Mouse (Mus musculus): ENCODE measurements around the gene Casp6. TPM values are rescaled to one million over a fixed set of nuclear protein-coding genes. Genes with fewer than 3 reads are reported as not detected.

The Casp6 gene
- 43.7 and 46.7 TPM in 2 replicates for polyA plus RNA-seq (2016; fragmentation: Nextera tagmentation; extraction: Ambion mirVana)

DNA sequence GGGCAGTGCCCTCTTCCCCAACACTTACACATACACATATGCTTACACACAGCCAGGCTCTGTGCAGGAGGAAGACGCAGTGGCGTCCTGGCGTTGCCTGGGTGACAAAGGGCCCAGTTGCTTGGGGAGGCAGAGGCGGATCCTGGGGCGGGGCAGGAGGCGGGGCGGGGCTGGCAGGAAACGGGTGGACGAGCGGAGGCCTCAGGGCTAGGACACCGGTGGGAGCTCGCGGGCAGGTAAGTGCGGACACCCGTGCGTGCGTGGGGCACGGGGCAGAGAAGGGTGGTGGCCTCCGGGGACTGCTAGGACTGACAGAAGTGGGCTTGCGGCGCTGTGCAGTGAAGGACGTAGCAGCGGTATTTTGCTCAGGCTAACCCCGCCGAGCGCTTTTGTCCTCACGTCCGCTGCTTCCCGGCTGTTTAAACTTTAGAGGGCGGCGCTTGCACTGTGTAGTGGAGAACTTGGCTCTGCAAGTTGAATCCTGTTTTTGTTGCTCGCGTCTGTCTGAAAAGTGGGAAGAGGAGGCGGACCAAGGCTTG, at the start of gene Casp6:
Gene Casp6 (plus strand): TSS at position 155 of the 539 bp plus-strand sequence.
- WGBS (ENCODE audit: insufficient replicate concordance) = 2% methylated on average over 34 of the region's 34 CpGs
- Histone ChIP-seq H3K27me3 (replicated peaks) (no peaks in the 10 kb centered on the region), H3K27ac (peak within 1 kb of the TSS; percentile 58)

DNA sequence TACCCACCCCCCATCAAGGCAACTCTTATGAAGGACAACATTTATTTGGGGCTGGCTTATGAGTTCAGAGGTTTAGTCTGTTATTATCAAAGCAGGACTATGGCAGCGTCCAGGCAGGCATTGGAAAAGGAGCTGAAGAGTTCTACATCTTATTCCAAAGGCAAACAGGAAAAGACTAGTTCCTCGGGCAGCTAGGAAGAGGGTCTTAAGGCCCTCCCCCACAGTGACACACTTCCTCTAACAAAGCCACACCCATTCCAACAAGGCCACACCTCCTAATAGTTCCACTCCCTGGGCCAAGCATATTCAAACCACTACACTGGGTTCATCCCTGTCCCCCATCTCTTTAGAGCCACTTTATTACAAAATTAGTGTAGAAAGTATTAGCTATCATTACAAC, 38.6 kb upstream of the Casp6 start:
- WGBS (ENCODE audit: insufficient replicate concordance) = 51% methylated on average over 2 of the region's 2 CpGs
- H3K27ac ChIP-seq = no peak overlapping the region
- ATAC-seq = no peak

More for the DNA sequence above, at the start of gene Casp6:
- H3K9me3 ChIP-seq (replicated peaks) = no peaks in the 10 kb centered on the region
- peak; percentile 93 for ATAC-seq
- peak within 1 kb of the TSS; percentile 82 for H3K4me2 ChIP-seq
- peak within 1 kb of the TSS; percentile 66 for H3K4me3 ChIP-seq
- peak within 1 kb of the TSS; percentile 66 for H3K9ac ChIP-seq
- peaks cover 77% of the 10 kb centered on the region for H3K4me1 ChIP-seq
- H3K36me3 ChIP-seq = peaks cover 26% of the 10 kb centered on the region

DNA sequence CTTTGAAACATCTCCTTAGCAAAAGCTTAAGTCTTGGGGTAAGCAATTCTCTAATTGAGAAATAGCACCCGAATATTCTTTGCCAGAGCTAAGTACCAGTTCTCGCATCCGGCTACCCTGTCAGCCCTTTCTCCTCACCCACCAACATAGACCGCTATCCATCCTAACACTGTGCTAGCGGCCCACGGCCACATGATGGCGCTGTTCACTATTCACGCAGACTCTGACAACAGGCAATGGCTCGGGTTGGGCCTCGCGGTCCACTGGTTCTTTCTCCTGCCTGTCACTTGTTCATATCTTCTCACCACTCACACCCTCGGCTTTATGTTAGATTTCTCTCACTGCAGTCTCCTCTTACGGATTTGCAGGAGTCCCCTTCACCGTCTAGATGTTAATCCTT, 37.5 kb upstream of the Casp6 start:
- Histone ChIP-seq H3K4me3 (no peak overlapping the region), H3K4me1 (no peaks in the 10 kb centered on the region), H3K27ac (no peak overlapping the region), H3K27me3 (replicated peaks) (no peaks in the 10 kb centered on the region), H3K4me2 (no peak overlapping the region), H3K9me3 (replicated peaks) (peaks cover 5% of the 10 kb centered on the region; the same call in 1 of the 2 replicates), H3K9ac (no peak overlapping the region), H3K36me3 (peaks cover 15% of the 10 kb centered on the region)
- ATAC-seq = 0 out of 2 replicates have a peak, but pooled peaks have one; percentile 52
- WGBS (ENCODE audit: insufficient replicate concordance) = 45% methylated on average over 14 of the region's 14 CpGs

More for the DNA sequence above, 38.6 kb upstream of the Casp6 start:
- peaks cover 25% of the 10 kb centered on the region for H3K36me3 ChIP-seq
- H3K4me3 ChIP-seq = no peak overlapping the region
- no peak overlapping the region for H3K9ac ChIP-seq
- H3K27me3 ChIP-seq (replicated peaks) = no peaks in the 10 kb centered on the region
- peaks cover 5% of the 10 kb centered on the region for H3K9me3 ChIP-seq (replicated peaks)
- H3K4me1 ChIP-seq = no peaks in the 10 kb centered on the region
- no peak overlapping the region for H3K4me2 ChIP-seq

DNA sequence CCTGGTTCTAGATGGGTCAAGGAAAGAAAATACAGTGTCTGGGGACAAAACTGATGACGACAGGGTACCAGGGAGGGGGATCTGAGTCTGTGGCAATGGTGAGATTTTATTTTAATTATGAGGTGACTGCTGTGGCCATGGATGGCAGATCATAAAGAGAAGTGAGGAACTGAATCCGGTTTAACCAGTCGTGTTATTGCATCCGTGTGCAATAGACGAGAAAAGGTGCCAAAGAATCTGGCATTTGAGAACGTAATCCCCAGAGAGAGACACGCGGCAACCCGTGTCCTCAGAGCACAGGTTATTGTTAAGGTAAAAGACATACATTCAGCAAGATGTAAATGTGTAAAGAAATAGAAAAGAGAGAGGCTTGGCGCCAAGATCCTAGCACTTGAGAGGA, 23.9 kb upstream of the Casp6 start:
- peaks cover 45% of the 10 kb centered on the region for H3K4me1 ChIP-seq
- no peak overlapping the region for H3K9ac ChIP-seq
- ATAC-seq = no peak
- H3K27me3 ChIP-seq (replicated peaks) = peaks cover 5% of the 10 kb centered on the region
- no peak overlapping the region for H3K4me2 ChIP-seq
- no peaks in the 10 kb centered on the region for H3K9me3 ChIP-seq (replicated peaks)
- 86% methylated on average over 10 of the region's 10 CpGs for WGBS (ENCODE audit: insufficient replicate concordance)
- H3K36me3 ChIP-seq = 0 out of 2 replicates have a peak, but pooled peaks cover 3% of the 10 kb centered on the region
- no peak overlapping the region for H3K4me3 ChIP-seq
- no peak overlapping the region for H3K27ac ChIP-seq

DNA sequence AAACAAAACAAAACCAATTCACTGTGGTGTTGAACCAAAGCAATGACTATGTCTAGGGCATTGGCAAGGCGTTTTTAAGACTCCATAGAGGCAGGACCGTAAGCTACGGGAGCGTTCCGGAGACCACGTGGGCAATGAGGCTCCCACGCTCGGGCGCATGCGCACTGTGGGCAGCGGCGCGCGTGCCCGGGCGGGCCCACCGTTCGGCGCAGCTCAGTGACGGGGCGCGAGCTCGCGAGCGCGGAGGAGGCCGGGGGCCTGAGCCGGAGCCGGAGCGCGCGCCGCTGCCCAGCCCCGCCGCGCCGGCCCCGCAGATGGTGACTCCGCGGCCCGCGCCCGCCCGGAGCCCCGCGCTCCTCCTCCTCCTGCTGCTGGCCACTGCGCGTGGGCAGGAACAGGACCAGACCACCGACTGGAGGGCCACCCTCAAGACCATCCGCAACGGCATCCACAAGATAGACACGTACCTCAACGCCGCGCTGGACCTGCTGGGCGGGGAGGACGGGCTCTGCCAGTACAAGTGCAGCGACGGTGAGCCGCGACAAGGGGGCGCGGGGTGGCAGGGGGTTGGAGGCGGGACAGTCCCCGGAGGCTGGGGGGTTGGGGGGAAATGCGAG, 22.7 kb upstream of the Casp6 start, which contains the start of gene Pla2g12a:
Gene Pla2g12a (plus strand): TSS at position 202 of the 617 bp plus-strand sequence.
- Histone ChIP-seq H3K9me3 (replicated peaks) (no peaks in the 10 kb centered on the region), H3K4me1 (peaks cover 57% of the 10 kb centered on the region), H3K36me3 (0 out of 2 replicates have a peak, but pooled peaks cover 3% of the 10 kb centered on the region), H3K4me3 (peak within 1 kb of the TSS; percentile 88), H3K4me2 (peak within 1 kb of the TSS; percentile 97), H3K9ac (peak within 1 kb of the TSS; percentile 89), H3K27me3 (replicated peaks) (peaks cover 5% of the 10 kb centered on the region), H3K27ac (peak within 1 kb of the TSS; percentile 84)
- ATAC-seq = peak; percentile 79
- under 1% methylated on average over 54 of the region's 66 CpGs for WGBS (ENCODE audit: insufficient replicate concordance)

DNA sequence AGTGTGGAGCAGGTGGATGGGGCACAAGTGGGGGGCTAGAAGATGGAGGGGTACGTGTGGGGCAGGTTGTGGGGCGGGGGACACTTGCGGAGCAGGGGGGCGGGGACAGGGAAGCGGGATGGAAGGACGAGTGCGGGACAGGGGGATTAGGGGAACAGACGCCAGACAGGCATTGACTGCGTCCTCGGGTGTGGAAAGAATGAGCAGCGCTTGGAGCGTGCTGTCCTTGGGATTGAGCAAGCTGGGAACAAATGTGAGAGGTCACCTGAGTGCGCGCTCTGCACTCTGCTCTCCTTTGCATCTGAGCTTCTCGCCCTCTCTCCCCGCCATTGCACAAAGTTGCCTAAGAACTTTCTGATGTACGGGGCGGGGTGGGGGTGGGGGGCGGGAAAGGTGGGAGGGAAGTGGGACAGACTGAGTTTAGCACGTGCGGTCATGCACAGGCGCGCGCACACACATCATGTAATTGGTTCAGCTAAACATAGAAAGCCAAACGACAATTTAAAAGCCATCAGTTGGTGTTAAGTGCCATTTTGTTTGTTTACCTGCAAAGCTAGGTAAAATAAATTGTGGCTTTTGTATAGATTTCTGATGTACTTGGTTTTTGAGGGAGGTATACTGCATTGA, 22.0 kb upstream of the Casp6 start:
- ATAC-seq = peak; percentile 36
- Histone ChIP-seq H3K9me3 (replicated peaks) (no peaks in the 10 kb centered on the region), H3K27me3 (replicated peaks) (peaks cover 5% of the 10 kb centered on the region), H3K27ac (peak overlapping the region; percentile 84), H3K4me3 (peak overlapping the region; percentile 88), H3K4me1 (peaks cover 64% of the 10 kb centered on the region), H3K9ac (peak overlapping the region; percentile 89), H3K36me3 (0 out of 2 replicates have a peak, but pooled peaks cover 3% of the 10 kb centered on the region), H3K4me2 (peak overlapping the region; percentile 97)
- 1% methylated on average over 20 of the region's 25 CpGs for WGBS (ENCODE audit: insufficient replicate concordance)

DNA sequence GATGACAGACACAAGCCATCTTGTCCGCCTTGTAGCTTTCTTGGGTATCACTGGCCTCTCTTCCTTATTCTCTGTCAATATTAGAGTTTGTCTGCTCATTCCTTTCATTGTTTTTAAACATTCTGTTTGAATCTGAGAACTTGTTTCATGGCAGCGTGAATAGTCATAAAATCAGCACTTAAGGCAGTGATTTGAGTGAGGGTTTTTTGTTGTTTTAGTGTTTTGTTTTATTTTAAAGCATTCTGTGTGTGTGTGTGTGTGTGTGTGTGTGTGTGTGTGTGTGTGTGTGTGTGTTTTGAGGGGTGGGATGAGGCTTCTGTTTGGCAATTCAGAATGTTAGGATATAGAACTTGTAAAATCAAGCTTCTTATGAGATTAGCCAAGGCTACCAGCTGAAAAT, 21.3 kb upstream of the Casp6 start:
- Histone ChIP-seq H3K9ac (peak overlapping the region; percentile 89), H3K27me3 (replicated peaks) (peaks cover 5% of the 10 kb centered on the region), H3K9me3 (replicated peaks) (no peaks in the 10 kb centered on the region), H3K27ac (peak overlapping the region; percentile 31), H3K4me3 (peak overlapping the region; percentile 88), H3K36me3 (no peaks in the 10 kb centered on the region), H3K4me1 (peaks cover 71% of the 10 kb centered on the region), H3K4me2 (peak overlapping the region; percentile 97)
- ATAC-seq = no peak
- 68% methylated on average over 2 of the region's 2 CpGs for WGBS (ENCODE audit: insufficient replicate concordance)

DNA sequence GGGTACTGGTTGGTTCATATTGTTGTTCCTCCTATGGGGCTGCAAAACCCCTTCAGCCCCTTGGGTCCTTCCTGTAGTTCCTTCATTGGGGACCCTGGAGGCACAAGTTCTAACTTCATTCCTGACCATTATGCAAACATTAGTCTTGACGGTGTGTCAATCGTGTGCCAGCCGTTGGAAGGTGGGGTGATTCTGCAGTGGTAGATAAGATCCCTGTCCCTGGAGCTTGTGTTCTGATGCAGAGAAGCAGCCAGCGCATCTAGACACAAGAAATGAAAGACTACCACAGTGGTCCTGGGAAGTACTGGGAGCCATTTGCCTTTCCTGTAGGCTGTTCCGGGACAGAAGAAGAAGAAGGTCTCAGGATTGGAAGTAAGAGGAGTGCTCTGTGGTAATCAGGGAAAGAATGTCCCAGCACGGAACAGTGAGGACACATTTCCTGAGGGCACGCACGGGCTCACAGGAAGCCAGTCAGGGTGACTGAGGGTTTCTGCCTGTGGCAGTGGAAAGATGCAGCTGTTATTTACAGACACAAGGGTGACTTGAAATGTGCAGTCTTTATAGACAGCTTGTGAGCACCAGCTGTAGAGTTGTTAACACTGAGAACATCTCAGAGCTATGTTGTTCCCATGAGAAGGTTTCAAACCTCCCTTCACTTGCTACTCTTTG, 20.2 kb upstream of the Casp6 start:
- H3K27me3 ChIP-seq (replicated peaks) = no peaks in the 10 kb centered on the region
- peak overlapping the region; percentile 68 for H3K9ac ChIP-seq
- H3K9me3 ChIP-seq (replicated peaks) = no peaks in the 10 kb centered on the region
- H3K4me1 ChIP-seq = peaks cover 82% of the 10 kb centered on the region
- H3K36me3 ChIP-seq = no peaks in the 10 kb centered on the region
- peak overlapping the region; percentile 53 for H3K4me3 ChIP-seq
- 18% methylated on average over 8 of the region's 8 CpGs for WGBS (ENCODE audit: insufficient replicate concordance)
- peak overlapping the region; percentile 97 for H3K4me2 ChIP-seq
- peak; percentile 76 for ATAC-seq
- H3K27ac ChIP-seq = peak overlapping the region; percentile 86

DNA sequence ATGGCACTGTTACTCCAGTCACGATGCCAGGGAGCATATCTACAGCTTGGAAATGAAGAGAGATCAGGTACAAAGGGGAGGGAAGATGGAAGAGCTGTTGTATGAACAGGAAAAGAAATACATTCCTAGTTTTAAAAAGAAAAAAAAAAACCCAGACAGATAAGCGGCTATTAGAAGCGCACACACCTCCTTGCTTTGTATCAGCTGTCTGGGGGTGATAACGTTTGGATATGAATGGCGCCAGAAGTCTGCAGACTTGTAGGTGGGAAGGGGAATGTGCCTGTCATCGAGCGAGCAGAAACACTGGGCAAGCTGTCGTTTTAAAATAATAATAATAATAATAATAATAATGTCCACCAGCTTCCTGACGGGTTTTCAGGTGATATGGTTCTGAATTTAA, 15.6 kb upstream of the Casp6 start:
- Histone ChIP-seq H3K27me3 (replicated peaks) (no peaks in the 10 kb centered on the region), H3K4me3 (no peak overlapping the region; the same call in 1 of the 2 replicates), H3K27ac (peak overlapping the region; percentile 79), H3K4me2 (peak overlapping the region; percentile 53), H3K4me1 (peaks cover 78% of the 10 kb centered on the region), H3K9me3 (replicated peaks) (no peaks in the 10 kb centered on the region), H3K36me3 (peaks cover 16% of the 10 kb centered on the region), H3K9ac (no peak overlapping the region)
- peak; percentile 62 for ATAC-seq
- WGBS (ENCODE audit: insufficient replicate concordance) = 34% methylated on average over 9 of the region's 9 CpGs

DNA sequence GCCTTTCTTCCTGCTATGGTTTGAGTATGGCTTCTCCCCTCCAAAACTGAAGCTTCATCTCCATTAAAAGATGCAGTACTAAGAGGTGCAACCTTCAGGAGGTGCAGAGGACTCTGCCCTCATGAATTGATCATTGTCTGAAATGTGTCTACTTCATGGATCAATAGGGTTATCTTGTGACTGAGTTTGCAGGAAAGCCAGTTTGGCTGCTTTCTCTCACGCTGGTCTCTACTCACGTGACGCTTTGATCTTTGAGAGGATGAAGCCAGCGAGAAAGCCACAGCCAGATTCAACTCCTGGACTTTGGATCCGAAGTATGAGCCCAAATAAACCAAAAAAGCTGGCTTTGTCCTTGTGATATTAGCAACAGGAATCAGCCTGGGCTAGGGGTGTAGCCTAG, 14.8 kb upstream of the Casp6 start:
- 72% methylated on average over 5 of the region's 5 CpGs for WGBS (ENCODE audit: insufficient replicate concordance)
- peaks cover 70% of the 10 kb centered on the region for H3K4me1 ChIP-seq
- no peak overlapping the region for H3K9ac ChIP-seq
- peak overlapping the region; percentile 65 for H3K27ac ChIP-seq
- no peaks in the 10 kb centered on the region for H3K27me3 ChIP-seq (replicated peaks)
- peaks cover 25% of the 10 kb centered on the region for H3K36me3 ChIP-seq
- H3K4me2 ChIP-seq = peak overlapping the region; percentile 53
- H3K4me3 ChIP-seq = no peak overlapping the region
- no peaks in the 10 kb centered on the region for H3K9me3 ChIP-seq (replicated peaks)
- ATAC-seq = no peak

DNA sequence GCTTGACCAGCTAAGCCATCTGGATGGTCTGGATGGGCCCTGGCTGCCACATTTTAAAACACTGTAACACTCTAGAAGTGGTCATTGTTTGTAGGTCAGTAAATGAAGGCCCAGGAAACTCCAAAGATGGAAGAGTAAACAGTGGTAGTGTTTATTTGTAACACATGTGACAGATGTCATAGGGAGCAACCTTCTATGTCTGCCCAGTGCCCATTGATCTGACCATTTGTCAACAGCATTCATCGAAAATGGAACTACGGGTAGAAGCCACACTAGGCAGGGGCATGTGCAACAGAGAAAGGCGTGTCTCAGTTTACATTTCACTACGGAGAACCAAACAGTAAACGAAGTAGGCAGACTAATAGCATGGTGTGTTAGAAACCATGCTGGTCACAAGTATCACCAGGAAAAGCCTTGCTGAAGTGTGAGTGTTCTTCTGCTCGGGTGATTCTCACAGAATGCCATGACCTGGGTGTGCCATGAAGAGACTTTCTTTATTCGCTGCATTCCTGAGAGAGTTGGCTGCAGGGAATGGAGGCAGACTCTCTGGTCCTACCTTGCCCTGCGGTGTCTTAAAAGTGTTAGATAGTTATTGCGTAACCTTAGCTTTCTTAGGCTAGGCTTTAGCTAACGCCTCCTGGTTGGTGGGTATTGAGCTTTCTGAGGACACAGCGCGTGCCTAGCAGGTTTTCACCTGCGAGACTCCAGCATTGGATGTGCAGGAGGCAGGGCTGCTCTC, 13.3 kb upstream of the Casp6 start:
- Histone ChIP-seq H3K4me1 (peaks cover 60% of the 10 kb centered on the region), H3K9me3 (replicated peaks) (no peaks in the 10 kb centered on the region), H3K4me3 (no peak overlapping the region), H3K27me3 (replicated peaks) (no peaks in the 10 kb centered on the region), H3K27ac (peak overlapping the region; percentile 1; the same call in 1 of the 2 replicates), H3K36me3 (peaks cover 40% of the 10 kb centered on the region), H3K4me2 (no peak overlapping the region), H3K9ac (no peak overlapping the region)
- 79% methylated on average over 13 of the region's 13 CpGs for WGBS (ENCODE audit: insufficient replicate concordance)
- ATAC-seq = no peak
